Mouse (Mus musculus) myocyte (in vitro differentiated cells): ENCODE results near the gene Ffar2.

ENCODE experiments used
- E2F4 ChIP-seq: IDR thresholded peaks from one replicate; pipeline ENCODE4 v1.6.1; 2011; ENCODE audit warnings: mild to moderate bottlenecking, control low read depth, moderate library complexity; ENCODE audit not compliant: insufficient read depth
- MAX ChIP-seq: IDR thresholded peaks from one replicate; pipeline ENCODE4 v1.6.1; 2011; ENCODE audit warnings: low read depth, mild to moderate bottlenecking, control low read depth
- MYOD1 ChIP-seq, 3 experiments: IDR thresholded peaks; one replicate each; pipeline ENCODE4 v1.6.1; 2011; ENCODE audit warnings: control low read depth in 2 of 3, low read depth in 2 of 3, mild to moderate bottlenecking in 2 of 3, moderate library complexity in 1 of 3; ENCODE audit not compliant: insufficient read length in 2 of 3, control insufficient read depth in 1 of 3
- MYOG ChIP-seq, 3 experiments: IDR thresholded peaks; one replicate each; pipeline ENCODE4 v1.6.1; 2011; ENCODE audit warnings: control low read depth in 2 of 3, low read depth in 2 of 3, mild to moderate bottlenecking in 2 of 3; ENCODE audit not compliant: insufficient read length in 2 of 3, control insufficient read depth in 1 of 3, insufficient read depth in 1 of 3
- POLR2A ChIP-seq: IDR thresholded peaks from one replicate; pipeline ENCODE4 v1.6.1; 2011; ENCODE audit warnings: low read depth, mild to moderate bottlenecking, control low read depth, moderate library complexity; ENCODE audit not compliant: insufficient read length
- POLR2AphosphoS2 ChIP-seq: IDR thresholded peaks from one replicate; pipeline ENCODE4 v1.6.1; 2011; ENCODE audit warnings: low read depth, control low read depth; ENCODE audit not compliant: insufficient read length
- REST ChIP-seq: IDR thresholded peaks from one replicate; pipeline ENCODE4 v1.6.1; 2011; ENCODE audit warnings: mild to moderate bottlenecking, control low read depth, moderate library complexity; ENCODE audit not compliant: insufficient read depth, insufficient read length
- TCF12 ChIP-seq: IDR thresholded peaks from one replicate; pipeline ENCODE4 v1.6.1; 2011; ENCODE audit warnings: mild to moderate bottlenecking, control low read depth; ENCODE audit not compliant: poor library complexity, insufficient read depth, severe bottlenecking
- TCF3 ChIP-seq: IDR thresholded peaks from one replicate; pipeline ENCODE4 v1.6.1; 2011; ENCODE audit warnings: low read depth, control low read depth; ENCODE audit not compliant: insufficient read length
- USF1 ChIP-seq: IDR thresholded peaks from one replicate; pipeline ENCODE4 v1.6.1; 2011; ENCODE audit warnings: low read depth, mild to moderate bottlenecking, control low read depth, moderate library complexity

GRCm38 (mm10) chr7:30832261-30832660 lies 8.7 kb upstream of the Ffar2 start:
- TF ChIP-seq POLR2AphosphoS2, result no peak
- no peak for TF ChIP-seq MAX
- no peak for TF ChIP-seq POLR2A
- no peak for TF ChIP-seq E2F4
- no peak for TF ChIP-seq REST
- TF ChIP-seq USF1, result no peak
- TF ChIP-seq TCF3, result no peak
- TF ChIP-seq MYOG (IDR thresholded peaks at IDR 0.05; ENCODE audit: control insufficient read depth in 1 of 3, insufficient read depth in 1 of 3, insufficient read length in 2 of 3, low read depth in 2 of 3), result no peak
- no peak for TF ChIP-seq MYOD1 (IDR thresholded peaks at IDR 0.05; ENCODE audit: control insufficient read depth in 1 of 3, insufficient read length in 2 of 3, low read depth in 2 of 3)
- no peak for TF ChIP-seq TCF12
